In genomic region chr10:77165963-77166717, GRCm38 (mm10) we compare ENCODE assay signal across 8 mouse cellular contexts. TPM values are rescaled to one million over a fixed set of nuclear protein-coding genes. Genes with fewer than 3 reads are reported as not detected.
DNase-seq lines count a peak whose midpoint lies in the region; ATAC-seq and TF ChIP-seq lines count a peak whose summit lies in the region.

Gene Col18a1 (minus strand): TSS chr10:77166548.

- no peak within 1 kb of the TSS for H3K27ac ChIP-seq in layer of hippocampus, adult 2 months

- ATAC-seq in granulocyte monocyte progenitor cell, adult 5-6 weeks (replicated peaks; ENCODE audit: poor library complexity, severe bottlenecking) = peak; percentile 77
- ATAC-seq in CD4-positive, CD25-positive, alpha-beta regulatory T cell, adult 4 months = no peak

- DNase-seq in layer of hippocampus, adult 2 months (ENCODE audit: low spot score in 2 of 2) = no peak
- DNase-seq in layer of hippocampus, adult 8-10 months (ENCODE audit: low spot score in 2 of 2) = no peak
- DNase-seq in adrenal gland, postnatal 36 days = peak; percentile 72 to 83
- DNase-seq in kidney, adult 9 months = peak; percentile 51
- DNase-seq in lung, postnatal 36 days = peak; percentile 14
- DNase-seq in testis, postnatal 14 days (ENCODE audit: low spot score) = peak; percentile 29

- TF ChIP-seq CTCF in layer of hippocampus, adult 2 months (conservative IDR thresholded peaks at IDR 0.05) = no peak

- peak within 1 kb of the TSS; percentile 41 for H3K4me3 ChIP-seq in layer of hippocampus, adult 2 months

RNA-seq across cellular contexts. Expression of gene Col18a1, which starts in this region (rescaled TPM):
- total RNA-seq in layer of hippocampus, adult 2 months (2021) = 1 to 10 TPM; 3.2 to 4.8 TPM
- 1 to 10 TPM; 3.9 to 4.5 (median 4.3) TPM for total RNA-seq in layer of hippocampus, adult 8-10 months (2022)
- total RNA-seq in adrenal gland, postnatal 36 days (2021) = 10 to 100 TPM; 22.9 to 44.0 TPM
- not detected in 2 replicates for total RNA-seq in granulocyte monocyte progenitor cell, adult 5-6 weeks (2014; fragmentation: Nextera tagmentation)
- total RNA-seq in granulocyte monocyte progenitor cell, adult 5-6 weeks (2017) = 0.05 TPM in 1 of 2 replicates, not detected in the other
- polyA plus RNA-seq in CD4-positive, CD25-positive, alpha-beta regulatory T cell, adult 4 months (2017; shearing (Covaris generic)) = under 1 TPM in 1 of 2 experiments, not detected in 1; 0.16 TPM

Comparison
In these comparisons a context has a peak if more than half of its experiments do, and no peak if none do; other contexts are left out.
1. RNA of gene Col18a1 (total RNA-seq): 22.9 to 44.0 TPM in adrenal gland, postnatal 36 days; 3.2 to 4.8 TPM in layer of hippocampus, adult 2 months, 3.9 to 4.5 TPM in layer of hippocampus, adult 8-10 months and 0.05 TPM in granulocyte monocyte progenitor cell, adult 5-6 weeks; every median in the first group is over 4 times any median in the second.
2. Peak in ATAC-seq in granulocyte monocyte progenitor cell, adult 5-6 weeks; RNA of the gene not detected or under 1 TPM.
3. DNase-seq: peak in adrenal gland, postnatal 36 days (2 of 2), kidney, adult 9 months (single experiment), lung, postnatal 36 days (single experiment) and testis, postnatal 14 days (single experiment); none in layer of hippocampus, adult 2 months (0 of 2) and layer of hippocampus, adult 8-10 months (0 of 2).